Comparison of ENCODE assay signal across 21 mouse cellular contexts in the genomic region with DNA sequence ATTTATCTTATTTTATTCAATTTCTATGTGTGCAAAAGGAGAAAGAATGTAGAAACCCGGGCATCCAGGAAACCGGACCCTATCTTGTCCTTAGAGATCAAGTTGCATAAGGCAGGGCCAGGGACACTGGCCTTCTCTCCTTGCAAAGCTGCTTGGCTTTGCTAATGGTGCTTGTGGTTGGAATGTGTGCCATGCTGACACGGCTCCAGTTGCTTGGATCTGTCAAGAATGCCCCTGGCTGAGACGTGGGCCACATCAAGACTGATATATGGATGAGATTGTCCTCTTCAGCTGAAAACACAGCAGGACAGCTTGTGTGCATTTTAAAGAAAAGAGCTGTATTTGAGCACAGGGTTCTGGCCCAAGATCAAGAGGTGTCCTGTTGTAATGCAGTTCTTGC.
A peak's percentile ranks its signal among the peaks of the same experiment; 100 is the strongest.
DNase-seq lines count a peak whose midpoint lies in the region; ATAC-seq and TF ChIP-seq lines count a peak whose summit lies in the region.
"Had no signal": no experiment of that assay in that cellular context is flagged by ENCODE, and none has a peak within 500 bp of the region (broad histone marks: within the 10 kb centered on the region; RNA-seq: fewer than 3 reads in every experiment).

No protein-coding gene starts in this region.

- no peaks in the 10 kb centered on the region for H3K36me3 ChIP-seq in midbrain, embryonic 16.5 days (ENCODE audit: control insufficient read depth, insufficient read depth, low read length)
- no peaks in the 10 kb centered on the region for H3K36me3 ChIP-seq in midbrain, embryonic 15.5 days (replicated peaks)
- H3K36me3 ChIP-seq: embryonic facial prominence, embryonic 13.5 days; forebrain, embryonic 10.5 days; hindbrain, embryonic 12.5 days; hindbrain, embryonic 15.5 days had no signal

- intact Hi-C loops in gastrocnemius, adult 2 months (cut with DNase I), result no loop called here

- H3K27me3 ChIP-seq in midbrain, embryonic 16.5 days (ENCODE audit: control insufficient read depth, insufficient read depth, low read depth, low read length), result no peaks in the 10 kb centered on the region
- no peaks in the 10 kb centered on the region for H3K27me3 ChIP-seq in midbrain, embryonic 15.5 days (replicated peaks)
- H3K27me3 ChIP-seq: embryonic facial prominence, embryonic 13.5 days; forebrain, embryonic 13.5 days; hindbrain, embryonic 12.5 days; hindbrain, embryonic 15.5 days had no signal

- peak overlapping the region; percentile 47; the same call in 1 of the 2 replicates for H3K27ac ChIP-seq in midbrain, embryonic 16.5 days (ENCODE audit: low read length)
- H3K27ac ChIP-seq in midbrain, embryonic 15.5 days, result no peak overlapping the region
- no peak overlapping the region; the same call in 1 of the 2 replicates for H3K27ac ChIP-seq in gastrocnemius, adult 2 months
- H3K27ac ChIP-seq: embryonic facial prominence, embryonic 13.5 days; forebrain, embryonic 10.5 days; forebrain, embryonic 13.5 days; hindbrain, embryonic 12.5 days; hindbrain, embryonic 15.5 days had no signal

- no peak for TF ChIP-seq CTCF in gastrocnemius, adult 2 months (IDR thresholded peaks at IDR 0.05)

- 69% methylated on average over 4 of the region's 4 CpGs for WGBS in midbrain, embryonic 16.5 days
- 74% methylated on average over 4 of the region's 4 CpGs for WGBS in midbrain, embryonic 15.5 days

- H3K4me1 ChIP-seq in midbrain, embryonic 16.5 days (ENCODE audit: control insufficient read depth, insufficient read depth, low read length), result peaks cover 4% of the 10 kb centered on the region; the same call in 1 of the 2 replicates
- H3K4me1 ChIP-seq in midbrain, embryonic 15.5 days, result no peaks in the 10 kb centered on the region
- H3K4me1 ChIP-seq: embryonic facial prominence, embryonic 13.5 days; hindbrain, embryonic 12.5 days; hindbrain, embryonic 15.5 days had no signal

- H3K9ac ChIP-seq in midbrain, embryonic 16.5 days (ENCODE audit: low read depth, low read length), result no peak overlapping the region
- no peak overlapping the region for H3K9ac ChIP-seq in midbrain, embryonic 15.5 days
- H3K9ac ChIP-seq: embryonic facial prominence, embryonic 13.5 days; forebrain, embryonic 13.5 days; hindbrain, embryonic 12.5 days; hindbrain, embryonic 15.5 days had no signal

- peak; percentile 63 for DNase-seq in gastrocnemius, adult 2 months
- DNase-seq in gastrocnemius, postnatal 25 days, result peak; percentile 20
- DNase-seq in frontal cortex, postnatal 14 days (ENCODE audit: low spot score in 2 of 2), result no peak
- no peak for DNase-seq in heart, adult 11 months
- no peak for DNase-seq in left cerebral cortex, adult 8-10 months (ENCODE audit: low spot score in 2 of 2)
- DNase-seq: adrenal gland, adult 8-10 months; adrenal gland, postnatal 25 days; cerebellum, adult 11-12 months; cerebellum, adult 9-10 months; cerebellum, postnatal 25 days had no signal

- no peak overlapping the region for H3K4me2 ChIP-seq in midbrain, embryonic 16.5 days (ENCODE audit: low read length)
- no peak overlapping the region for H3K4me2 ChIP-seq in midbrain, embryonic 15.5 days
- H3K4me2 ChIP-seq: embryonic facial prominence, embryonic 13.5 days; forebrain, embryonic 13.5 days; heart, embryonic 11.5 days; hindbrain, embryonic 12.5 days; hindbrain, embryonic 15.5 days had no signal

- H3K9me3 ChIP-seq in midbrain, embryonic 16.5 days (replicated peaks; ENCODE audit: control insufficient read depth, low read length, poor library complexity, severe bottlenecking), result no peaks in the 10 kb centered on the region
- no peaks in the 10 kb centered on the region for H3K9me3 ChIP-seq in midbrain, embryonic 15.5 days
- H3K9me3 ChIP-seq: embryonic facial prominence, embryonic 13.5 days; forebrain, embryonic 10.5 days; forebrain, embryonic 13.5 days; hindbrain, embryonic 12.5 days; hindbrain, embryonic 15.5 days had no signal

- no peak overlapping the region for H3K4me3 ChIP-seq in midbrain, embryonic 16.5 days (ENCODE audit: low read depth, low read length)
- H3K4me3 ChIP-seq in midbrain, embryonic 15.5 days, result no peak overlapping the region
- no peak overlapping the region for H3K4me3 ChIP-seq in gastrocnemius, adult 2 months
- H3K4me3 ChIP-seq: embryonic facial prominence, embryonic 13.5 days; forebrain, embryonic 10.5 days; forebrain, embryonic 13.5 days; hindbrain, embryonic 12.5 days; hindbrain, embryonic 15.5 days had no signal

- no peak for ATAC-seq in midbrain, embryonic 16.5 days
- ATAC-seq in midbrain, embryonic 15.5 days (replicated peaks), result no peak
- ATAC-seq: activated CD4-positive, CD25-positive, alpha-beta regulatory T cell, adult 4 months; forebrain, embryonic 13.5 days; forebrain, embryonic 16.5 days; intestine, postnatal 0 days had no signal

Comparison
In these comparisons a context has a peak if more than half of its experiments do, and no peak if none do; other contexts are left out.
1. DNase-seq: peak in gastrocnemius, adult 2 months (single experiment) and gastrocnemius, postnatal 25 days (single experiment); none in frontal cortex, postnatal 14 days (0 of 2), heart, adult 11 months (single experiment) and left cerebral cortex, adult 8-10 months (0 of 2).